1 mouse cellular context compared by ENCODE assay signal in the genomic region with DNA sequence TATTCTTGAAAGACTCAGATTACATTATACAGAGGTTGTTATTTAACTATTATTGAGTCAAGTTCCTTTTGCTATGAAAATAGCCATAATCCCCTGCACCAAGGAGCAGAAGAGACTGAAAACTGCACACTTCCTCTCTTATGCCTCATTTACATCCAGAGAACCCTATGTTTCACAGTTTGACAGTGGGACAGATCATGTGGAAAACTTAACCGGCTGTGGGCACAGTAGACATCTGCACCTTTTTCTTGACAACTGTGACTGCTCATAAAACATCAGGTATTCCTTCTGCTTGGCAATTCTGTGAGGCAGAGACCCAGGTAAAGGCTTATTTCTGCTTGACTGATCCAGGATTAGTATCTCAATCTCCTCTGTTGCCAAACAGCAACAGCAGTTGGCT.
TF ChIP-seq lines count a peak whose summit lies in the region.

No protein-coding gene starts in this region.

TF ChIP-seq in CH12.LX, 34 proteins besides CTCF, POLR2A, EP300 and RAD21:
- TF ChIP-seq ZC3H11A (IDR thresholded peaks at IDR 0.05; ENCODE audit: low read depth, low read length) (no peak), RCOR1 (conservative IDR thresholded peaks at IDR 0.05; ENCODE audit: low read depth, low read length) (no peak), MEF2A (IDR thresholded peaks at IDR 0.05; ENCODE audit: borderline replicate concordance, low read depth, low read length) (no peak), MXI1 (IDR thresholded peaks at IDR 0.05; ENCODE audit: low read depth, low read length) (no peak), IRF4 (IDR thresholded peaks at IDR 0.05; ENCODE audit: low read depth, low read length) (no peak), ETS1 (conservative IDR thresholded peaks at IDR 0.05; ENCODE audit: low read depth, low read length) (no peak), ZKSCAN1 (IDR thresholded peaks at IDR 0.05; ENCODE audit: borderline replicate concordance, low read depth, low read length) (no peak), PAX5 (IDR thresholded peaks at IDR 0.05; ENCODE audit: low read length) (no peak)
TF ChIP-seq in CH12.LX: peak in this region for 0.
